Mouse (Mus musculus) lung, postnatal 0 days (tissue): ENCODE measurements at regions not wholly inside any gene's neighbourhood (a gene's known extent, or its start where the extent isn't known, plus 50 kb on each side); places are given as distances from the start of the nearest gene placed in this dataset.
"Not testable (repeated sequence)": the region's sequence is repeated elsewhere in the genome, so short reads cannot be mapped to it uniquely, and the experiment has no call there.

Source experiments
- CTCF ChIP-seq: IDR thresholded peaks from 2 replicates; pipeline ENCODE4 v1.5.1; 2016; ENCODE audit warnings: antibody characterized with exemption, mild to moderate bottlenecking
- EP300 ChIP-seq: IDR thresholded peaks from 2 replicates; pipeline ENCODE4 v1.6.1; 2016; ENCODE audit warnings: antibody characterized with exemption, mild to moderate bottlenecking, control low read depth

DNA sequence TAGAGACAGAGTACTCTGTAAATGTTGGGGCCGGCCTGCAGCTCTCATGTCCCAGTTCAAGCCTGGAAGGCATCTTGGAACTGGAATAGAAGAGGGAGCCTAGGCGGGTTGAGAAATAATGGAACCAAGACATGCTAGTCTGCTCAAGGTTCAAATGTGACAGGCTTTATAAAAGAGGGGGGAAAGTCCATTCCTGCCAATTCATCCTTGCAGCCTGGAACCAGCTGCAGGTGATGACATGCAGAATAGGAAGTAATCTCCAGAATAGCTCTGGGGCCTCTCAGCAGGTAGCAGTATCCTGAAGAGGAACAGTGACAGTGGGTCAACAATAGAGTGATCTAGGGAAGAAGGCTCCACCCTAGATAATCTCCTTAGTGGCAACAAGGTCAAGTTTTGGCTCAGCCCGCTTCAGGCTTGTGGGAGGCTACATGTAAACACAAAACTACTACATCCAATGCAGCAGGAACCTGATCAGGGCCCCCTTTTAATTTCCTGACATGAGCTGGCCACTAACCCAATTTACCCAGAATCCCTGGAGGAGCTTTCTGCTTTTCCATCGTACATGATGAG, 119.2 kb upstream of the Gm5150 start:
- TF ChIP-seq EP300, CTCF: not testable (repeated sequence)
